11 mouse cellular contexts compared by ENCODE assay signal in genomic region chr9:58009588-58009987, GRCm38 (mm10). TPM values are rescaled to one million over a fixed set of nuclear protein-coding genes. Genes with fewer than 3 reads are reported as not detected.
DNase-seq lines count a peak whose midpoint lies in the region; ATAC-seq and TF ChIP-seq lines count a peak whose summit lies in the region.
"Had no signal": no experiment of that assay in that cellular context is flagged by ENCODE, and none has a peak within 500 bp of the region (broad histone marks: within the 10 kb centered on the region; RNA-seq: fewer than 3 reads in every experiment).

No protein-coding gene starts in this region.

- whole genome bisulfite sequencing in hindbrain, embryonic 14.5 days, result 40% methylated on average over 3 of the region's 3 CpGs

- H3K4me2 ChIP-seq in hindbrain, embryonic 14.5 days (replicated peaks), result no peak overlapping the region

- H3K27ac ChIP-seq in left cerebral cortex, adult 2 months, result no peak overlapping the region
- peak overlapping the region; percentile 90 for H3K27ac ChIP-seq in hindbrain, embryonic 14.5 days

- no peak for DNase-seq in left cerebral cortex, adult 2 months (ENCODE audit: extremely low spot score in 1 of 2, low spot score in 2 of 2)
- no peak for DNase-seq in left cerebral cortex, adult 11 months (ENCODE audit: low spot score)
- peak; percentile 54 for DNase-seq in brain, embryonic 14.5 days (ENCODE audit: low read depth)
- no peak for DNase-seq in hindbrain, embryonic 14.5 days (ENCODE audit: low spot score)
- peak; percentile 34 for DNase-seq in splenic B cell, adult 2 months (ENCODE audit: low read depth, low spot score)
- no peak for DNase-seq in lung, postnatal 14 days
- DNase-seq in kidney, adult 9 months, result no peak
- DNase-seq: kidney, adult 11 months; right cerebral cortex, postnatal 14 days; thymus, postnatal 25 days had no signal

- intact Hi-C loops in left cerebral cortex, adult 2 months (cut with DNase I), result no loop called here

- H3K9me3 ChIP-seq in hindbrain, embryonic 14.5 days (ENCODE audit: control insufficient read depth, low read length), result no peaks in the 10 kb centered on the region

- no peaks in the 10 kb centered on the region for H3K36me3 ChIP-seq in hindbrain, embryonic 14.5 days (replicated peaks; ENCODE audit: control insufficient read depth, insufficient read depth)
- H3K36me3 ChIP-seq in splenic B cell, adult 2 months (ENCODE audit: control insufficient read depth, insufficient read depth, low read length, poor library complexity, severe bottlenecking), result no peaks in the 10 kb centered on the region

- peaks cover 17% of the 10 kb centered on the region for H3K4me1 ChIP-seq in hindbrain, embryonic 14.5 days (replicated peaks; ENCODE audit: control insufficient read depth, insufficient read depth, low read length)

- H3K27me3 ChIP-seq in hindbrain, embryonic 14.5 days (ENCODE audit: control insufficient read depth, insufficient read depth, low read length), result no peaks in the 10 kb centered on the region
- H3K27me3 ChIP-seq in splenic B cell, adult 2 months (ENCODE audit: control insufficient read depth, insufficient read depth, low read length, poor library complexity, severe bottlenecking), result no peaks in the 10 kb centered on the region

- no peak for ATAC-seq in hindbrain, embryonic 14.5 days (ENCODE audit: low FRiP score)

- H3K9ac ChIP-seq in hindbrain, embryonic 14.5 days, result no peak overlapping the region

- peak; percentile 17 for TF ChIP-seq CTCF in left cerebral cortex, adult 2 months (IDR thresholded peaks at IDR 0.05)
- TF ChIP-seq CTCF in brain, embryonic 14.5 days (IDR thresholded peaks at IDR 0.05; ENCODE audit: borderline replicate concordance, extremely low read depth, insufficient read depth, insufficient read length), result no peak

- no peak for TF ChIP-seq POLR2A in brain, embryonic 14.5 days (IDR thresholded peaks at IDR 0.05; ENCODE audit: borderline replicate concordance, extremely low read depth, insufficient read depth, insufficient read length, poor library complexity, severe bottlenecking)

- H3K4me3 ChIP-seq in left cerebral cortex, adult 2 months, result no peak overlapping the region
- no peak overlapping the region for H3K4me3 ChIP-seq in hindbrain, embryonic 14.5 days (replicated peaks; ENCODE audit: low read length)

RNA-seq across cellular contexts. Expression of gene Cyp11a1, which starts 3.4 kb away (rescaled TPM):
- total RNA-seq in left cerebral cortex, adult 2 months (2021), result 1 to 10 TPM; 3.8 to 4.7 TPM
- 0.66 and 0.68 TPM in 2 replicates for polyA plus RNA-seq in brain, embryonic 14.5 days (2012; rRNA removed)
- polyA plus RNA-seq in hindbrain, embryonic 14.5 days (2014; fragmentation: Nextera tagmentation; extraction: Ambion mirVana), result 0.39 and 1.5 TPM in 2 replicates

RNA-seq across cellular contexts. Expression of gene Stra6, which starts 54.0 kb away (rescaled TPM):
- 1 to 10 TPM; 8.0 to 8.5 TPM for total RNA-seq in left cerebral cortex, adult 2 months (2021)
- polyA plus RNA-seq in brain, embryonic 14.5 days (2012; rRNA removed), result 14.2 and 18.6 TPM in 2 replicates
- 18.1 and 22.1 TPM in 2 replicates for polyA plus RNA-seq in hindbrain, embryonic 14.5 days (2014; fragmentation: Nextera tagmentation; extraction: Ambion mirVana)
- polyA plus RNA-seq: liver, embryonic 16.5 days had no signal

Comparison
In these comparisons a context has a peak if more than half of its experiments do, and no peak if none do; other contexts are left out.
1. DNase-seq: peak in brain, embryonic 14.5 days (single experiment) and splenic B cell, adult 2 months (single experiment); none in left cerebral cortex, adult 2 months (0 of 2), left cerebral cortex, adult 11 months (single experiment), hindbrain, embryonic 14.5 days (single experiment), lung, postnatal 14 days (single experiment) and kidney, adult 9 months (single experiment).